Mouse (Mus musculus) embryonic facial prominence, embryonic 15.5 days (tissue): ENCODE measurements around the gene Bcl9. TPM values are rescaled to one million over a fixed set of nuclear protein-coding genes. Genes with fewer than 3 reads are reported as not detected.
A peak's percentile ranks its signal among the peaks of the same experiment; 100 is the strongest.

Experiments used
- ATAC-seq: fragments of 200-750 bp; cut with Nextera tagmentation; 2 replicates; pipeline ENCODE4 v1.8.0; 2017; ENCODE audit warnings: low read depth, moderate TSS enrichment; ENCODE audit not compliant: insufficient number of reproducible peaks, low FRiP score, low TSS enrichment
- H3K27ac ChIP-seq: fragments of 300-500 bp; sonication (generic); replicated peaks from 2 replicates; pipeline ENCODE4 v1.5.1; 2015; ENCODE audit warnings: mild to moderate bottlenecking, inconsistent platforms
- H3K27me3 ChIP-seq: fragments of 300-500 bp; sonication (generic); 2 replicates; pipeline ENCODE4 v1.6.1; 2015; ENCODE audit warnings: inconsistent platforms
- H3K36me3 ChIP-seq: fragments of 300-500 bp; sonication (generic); 2 replicates; pipeline ENCODE4 v1.6.1; 2015; ENCODE audit warnings: mild to moderate bottlenecking, inconsistent platforms
- H3K4me1 ChIP-seq: fragments of 300-500 bp; sonication (generic); 2 replicates; pipeline ENCODE4 v1.6.1; 2015; ENCODE audit warnings: inconsistent platforms
- H3K4me2 ChIP-seq: fragments of 300-500 bp; sonication (generic); replicated peaks from 2 replicates; pipeline ENCODE4 v1.6.1; 2015; ENCODE audit warnings: mild to moderate bottlenecking, inconsistent platforms
- H3K4me3 ChIP-seq: fragments of 300-500 bp; sonication (generic); replicated peaks from 2 replicates; pipeline ENCODE4 v1.5.1; 2015; ENCODE audit warnings: mild to moderate bottlenecking, inconsistent platforms
- H3K9ac ChIP-seq: fragments of 300-500 bp; sonication (generic); 2 replicates; pipeline ENCODE4 v1.6.1; 2015; ENCODE audit warnings: inconsistent platforms
- H3K9me3 ChIP-seq: fragments of 300-500 bp; sonication (generic); replicated peaks from 2 replicates; pipeline ENCODE4 v1.6.1; 2016; ENCODE audit warnings: inconsistent platforms
- WGBS: fragments of 180-500 bp; shearing (Covaris S2); methylation state at CpG from one replicate; pipeline ENCODE4 v1.1.7; 2015; 5-methylcytosine and 5-hydroxymethylcytosine counted together
- polyA plus RNA-seq: library from polyadenylated mRNA; unstranded; fragments of >200 nt; fragmentation: Nextera tagmentation; extraction: Ambion mirVana; gene quantifications from 2 replicates; pipeline ENCODE4 v1.2.1, GENCODE M21; 2015

The Bcl9 gene
- polyA plus RNA-seq, 1 experiment from 2014 or later: 68.2 TPM

- Histone ChIP-seq H3K27ac (no peak overlapping the region), H3K9me3 (no peaks in the 10 kb centered on the region), H3K4me1 (peaks cover 18% of the 10 kb centered on the region), H3K4me3 (no peak overlapping the region), H3K9ac (no peak overlapping the region), H3K27me3 (no peaks in the 10 kb centered on the region), H3K4me2 (no peak overlapping the region), H3K36me3 (no peaks in the 10 kb centered on the region)
- ATAC-seq: no peak
- 96% methylated on average over 5 of the region's 5 CpGs for WGBS
These were observed 66.9 kb downstream of the Bcl9 start for GRCm38 (mm10) chr3:97230631-97231404.

- WGBS: 12% methylated on average over 12 of the region's 12 CpGs
- no peaks in the 10 kb centered on the region for H3K36me3 ChIP-seq
- no peak for ATAC-seq
- H3K4me1 ChIP-seq: peaks cover 31% of the 10 kb centered on the region
- H3K4me2 ChIP-seq: peak overlapping the region; percentile 72
- no peaks in the 10 kb centered on the region for H3K9me3 ChIP-seq
- peak overlapping the region; percentile 35 for H3K9ac ChIP-seq
- H3K27ac ChIP-seq: peak overlapping the region; percentile 91
- peak overlapping the region; percentile 79 for H3K4me3 ChIP-seq
- no peaks in the 10 kb centered on the region for H3K27me3 ChIP-seq
These were observed 69.3 kb downstream of the Bcl9 start for GRCm38 (mm10) chr3:97228457-97228856.

GRCm38 (mm10) chr3:97228020-97228419 is 69.7 kb downstream of the Bcl9 start:
- peak overlapping the region; percentile 35 for H3K9ac ChIP-seq
- no peaks in the 10 kb centered on the region for H3K27me3 ChIP-seq
- no peaks in the 10 kb centered on the region for H3K36me3 ChIP-seq
- H3K9me3 ChIP-seq: no peaks in the 10 kb centered on the region
- peaks cover 31% of the 10 kb centered on the region for H3K4me1 ChIP-seq
- WGBS: 1% methylated on average over 16 of the region's 16 CpGs
- ATAC-seq: peak; percentile 10; the same call in 1 of the 2 replicates
- peak overlapping the region; percentile 72 for H3K4me2 ChIP-seq
- H3K4me3 ChIP-seq: peak overlapping the region; percentile 79
- peak overlapping the region; percentile 91 for H3K27ac ChIP-seq

GRCm38 (mm10) chr3:97227259-97228005 is 70.3 kb downstream of the Bcl9 start:
- H3K27ac ChIP-seq: peak overlapping the region; percentile 91
- peak overlapping the region; percentile 72 for H3K4me2 ChIP-seq
- peak overlapping the region; percentile 93 for H3K9ac ChIP-seq
- peaks cover 31% of the 10 kb centered on the region for H3K4me1 ChIP-seq
- H3K27me3 ChIP-seq: no peaks in the 10 kb centered on the region
- no peaks in the 10 kb centered on the region for H3K9me3 ChIP-seq
- peak; percentile 95 for ATAC-seq
- H3K36me3 ChIP-seq: peaks cover 1% of the 10 kb centered on the region; the same call in 1 of the 2 replicates
- peak overlapping the region; percentile 79 for H3K4me3 ChIP-seq
- whole genome bisulfite sequencing: under 1% methylated on average over 44 of the region's 79 CpGs

- Histone ChIP-seq H3K27ac (peak overlapping the region; percentile 89), H3K9me3 (no peaks in the 10 kb centered on the region), H3K4me2 (peak overlapping the region; percentile 72), H3K4me1 (peaks cover 31% of the 10 kb centered on the region), H3K36me3 (peaks cover 9% of the 10 kb centered on the region), H3K27me3 (no peaks in the 10 kb centered on the region), H3K9ac (peak overlapping the region; percentile 93), H3K4me3 (peak overlapping the region; percentile 79)
- whole genome bisulfite sequencing: under 1% methylated on average over 18 of the region's 18 CpGs
- ATAC-seq: no peak
These were observed 71.0 kb downstream of the Bcl9 start for GRCm38 (mm10) chr3:97226719-97227118.

- H3K4me1 ChIP-seq: peaks cover 31% of the 10 kb centered on the region
- ATAC-seq: no peak
- H3K27me3 ChIP-seq: no peaks in the 10 kb centered on the region
- no peak overlapping the region for H3K4me2 ChIP-seq
- WGBS: 72% methylated on average over 5 of the region's 5 CpGs
- H3K27ac ChIP-seq: no peak overlapping the region
- no peaks in the 10 kb centered on the region for H3K9me3 ChIP-seq
- peaks cover 23% of the 10 kb centered on the region for H3K36me3 ChIP-seq
- no peak overlapping the region for H3K4me3 ChIP-seq
- no peak overlapping the region for H3K9ac ChIP-seq
These were observed 72.5 kb downstream of the Bcl9 start for GRCm38 (mm10) chr3:97225231-97225630.

GRCm38 (mm10) chr3:97223261-97223660 is 74.5 kb downstream of the Bcl9 start:
- Histone ChIP-seq H3K4me2 (no peak overlapping the region), H3K9ac (no peak overlapping the region), H3K4me1 (peaks cover 24% of the 10 kb centered on the region), H3K36me3 (peaks cover 39% of the 10 kb centered on the region), H3K9me3 (no peaks in the 10 kb centered on the region), H3K4me3 (no peak overlapping the region), H3K27me3 (no peaks in the 10 kb centered on the region), H3K27ac (no peak overlapping the region)
- no peak for ATAC-seq
- 79% methylated on average over 9 of the region's 9 CpGs for WGBS

GRCm38 (mm10) chr3:97215526-97215925 is 82.2 kb downstream of the Bcl9 start:
- Histone ChIP-seq H3K4me2 (no peak overlapping the region), H3K4me3 (no peak overlapping the region), H3K9me3 (no peaks in the 10 kb centered on the region), H3K27ac (no peak overlapping the region), H3K27me3 (no peaks in the 10 kb centered on the region), H3K4me1 (peaks cover 7% of the 10 kb centered on the region), H3K9ac (no peak overlapping the region), H3K36me3 (peaks cover 85% of the 10 kb centered on the region)
- ATAC-seq: no peak
- WGBS: 52% methylated on average over 3 of the region's 3 CpGs

GRCm38 (mm10) chr3:97214439-97214838 is 83.3 kb downstream of the Bcl9 start:
- Histone ChIP-seq H3K36me3 (peaks cover 85% of the 10 kb centered on the region), H3K4me1 (peaks cover 10% of the 10 kb centered on the region), H3K9me3 (no peaks in the 10 kb centered on the region), H3K9ac (no peak overlapping the region), H3K4me3 (no peak overlapping the region), H3K27ac (no peak overlapping the region), H3K4me2 (no peak overlapping the region), H3K27me3 (no peaks in the 10 kb centered on the region)
- no peak for ATAC-seq
- 27% methylated on average over 1 of the region's 1 CpGs for WGBS

- Histone ChIP-seq H3K9me3 (no peaks in the 10 kb centered on the region), H3K9ac (no peak overlapping the region), H3K27ac (no peak overlapping the region), H3K27me3 (no peaks in the 10 kb centered on the region), H3K4me1 (peaks cover 14% of the 10 kb centered on the region), H3K4me3 (no peak overlapping the region), H3K36me3 (peaks cover 85% of the 10 kb centered on the region), H3K4me2 (no peak overlapping the region)
- 81% methylated on average over 10 of the region's 10 CpGs for WGBS
- no peak for ATAC-seq
These were observed 83.8 kb downstream of the Bcl9 start for GRCm38 (mm10) chr3:97213871-97214270.

GRCm38 (mm10) chr3:97211177-97211576 is 86.5 kb downstream of the Bcl9 start:
- 75% methylated on average over 5 of the region's 5 CpGs for WGBS
- Histone ChIP-seq H3K27ac (no peak overlapping the region), H3K4me3 (no peak overlapping the region), H3K9ac (no peak overlapping the region), H3K4me1 (peaks cover 21% of the 10 kb centered on the region), H3K27me3 (no peaks in the 10 kb centered on the region), H3K4me2 (no peak overlapping the region), H3K9me3 (no peaks in the 10 kb centered on the region), H3K36me3 (peaks cover 94% of the 10 kb centered on the region)
- ATAC-seq: no peak
